Mouse (Mus musculus): ENCODE measurements around the gene Xlr4a. TPM values are rescaled to one million over a fixed set of nuclear protein-coding genes. Genes with fewer than 3 reads are reported as not detected.
"Not testable (repeated sequence)": the region's sequence is repeated elsewhere in the genome, so short reads cannot be mapped to it uniquely, and the experiment has no call there.

Xlr4a gene
- not detected for total RNA-seq (2021)
- long read RNA-seq, partial matches to known transcripts: 0 of 1 reads
- long read RNA-seq, other reads (novel, unspliced or antisense): 1 of 1 reads

DNA sequence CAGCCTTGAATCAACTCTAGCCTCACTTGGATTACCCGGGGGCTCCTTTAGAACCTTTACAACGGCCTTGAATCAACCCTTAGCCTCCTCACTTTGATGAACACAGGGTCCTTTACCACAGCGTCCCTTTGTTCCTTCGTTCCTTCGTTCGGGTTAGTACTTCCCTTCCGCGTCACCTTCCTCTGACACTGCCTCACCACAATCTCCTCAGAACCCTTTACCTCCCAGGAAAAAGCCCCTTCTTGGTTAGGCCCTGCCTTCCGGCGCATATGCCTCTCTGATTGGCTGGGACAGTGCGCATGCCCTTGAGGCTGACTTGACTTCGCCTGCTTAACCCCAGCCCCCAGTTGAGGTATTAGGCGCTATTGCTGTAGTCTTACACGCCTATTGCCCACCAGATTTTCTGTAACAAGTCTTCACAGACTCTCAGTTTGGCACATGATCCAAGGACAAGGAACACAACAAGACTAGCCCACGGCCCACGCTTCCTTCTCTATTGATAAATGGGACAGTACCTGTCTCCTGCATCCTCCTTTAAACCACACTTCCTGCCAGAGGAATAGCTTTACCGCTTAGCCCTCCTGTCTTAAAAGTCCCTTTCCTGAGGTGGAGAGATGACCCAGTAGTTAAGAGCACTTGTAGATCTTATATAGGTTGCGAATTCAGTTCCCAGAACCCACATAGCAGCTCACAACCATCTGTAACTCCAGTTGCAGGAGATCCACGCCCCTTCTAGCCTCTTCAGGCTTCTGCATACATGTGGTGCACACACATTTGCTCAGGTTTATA lies at the start of gene Xlr4a:
Gene Xlr4a, minus strand, starts transcription at position 212 of the 789 bp plus-strand sequence.
- DNase-seq (ENCODE audit: low spot score in 2 of 2): not testable (repeated sequence)

DNA sequence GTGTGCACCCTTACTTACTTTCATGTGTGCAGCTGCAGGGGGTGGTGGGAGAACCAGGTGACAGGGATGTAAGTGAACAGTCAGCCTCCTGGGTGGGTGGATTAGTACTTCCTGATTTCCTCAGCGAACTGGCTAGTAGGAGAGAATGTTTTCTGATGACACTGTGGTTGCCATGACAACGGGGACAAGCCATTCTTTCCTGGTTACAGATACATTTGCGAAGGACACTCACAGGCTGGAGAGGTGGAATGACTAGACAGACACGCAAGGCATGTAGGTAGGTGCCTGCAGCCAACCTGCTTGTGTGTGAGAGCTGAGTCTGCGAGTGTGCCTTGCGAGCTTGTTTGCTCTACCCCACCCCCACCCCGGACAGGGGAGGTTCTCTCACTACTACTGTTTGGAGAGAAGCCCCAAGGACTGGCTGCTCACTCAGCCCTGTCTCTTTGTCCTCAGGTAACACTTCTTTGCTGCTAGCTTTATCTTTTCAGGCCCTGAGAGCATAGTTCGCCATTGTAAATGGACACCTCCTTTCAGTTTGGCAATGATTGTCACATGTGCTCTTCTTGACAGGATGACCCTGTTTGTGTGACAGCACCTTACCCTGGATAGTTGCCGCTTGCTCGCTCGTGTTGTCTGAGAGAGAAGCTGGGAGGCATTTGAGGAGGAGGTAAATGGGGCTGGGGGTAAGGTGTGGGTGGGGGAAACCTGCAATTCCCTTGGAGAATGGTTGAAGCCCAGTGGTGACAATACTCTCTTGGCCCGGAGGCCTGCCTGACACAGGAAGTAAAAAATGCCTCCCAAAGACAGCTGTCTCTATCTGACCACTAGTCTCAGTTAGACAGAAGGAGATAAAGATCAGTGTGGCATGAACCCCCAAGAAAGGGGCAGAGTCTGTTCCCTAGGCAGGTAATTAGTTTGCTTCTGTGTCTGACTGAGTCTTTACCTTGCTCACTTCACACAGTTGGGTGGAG lies 40.9 kb upstream of the Xlr4a start:
- not testable (repeated sequence) for DNase-seq (ENCODE audit: low spot score in 2 of 2)

DNA sequence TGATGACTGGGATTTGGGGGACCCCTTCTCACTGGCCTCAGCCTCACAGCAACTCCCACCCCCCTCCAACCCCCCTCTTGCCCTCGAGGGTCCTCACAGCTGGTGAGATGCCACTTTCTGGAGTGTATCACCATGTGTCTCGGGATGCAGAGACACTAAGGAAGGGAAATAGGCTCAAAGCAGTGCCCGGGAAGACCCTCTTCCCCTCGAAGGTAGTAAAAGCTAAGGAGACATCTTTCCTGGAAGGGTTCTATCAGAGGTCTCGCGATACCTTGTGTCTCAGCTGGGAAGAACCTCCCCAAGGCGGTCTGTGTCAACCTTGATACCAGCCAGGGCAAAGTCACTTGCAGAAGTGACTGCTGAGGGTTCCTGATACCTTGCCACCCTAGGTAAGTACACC lies 34.5 kb upstream of the Xlr4a start, which contains the start of gene Gm14685:
Gene Gm14685, plus strand, starts transcription at position 301 of the 400 bp plus-strand sequence.
- not testable (repeated sequence) for DNase-seq (ENCODE audit: low spot score in 2 of 2)

DNA sequence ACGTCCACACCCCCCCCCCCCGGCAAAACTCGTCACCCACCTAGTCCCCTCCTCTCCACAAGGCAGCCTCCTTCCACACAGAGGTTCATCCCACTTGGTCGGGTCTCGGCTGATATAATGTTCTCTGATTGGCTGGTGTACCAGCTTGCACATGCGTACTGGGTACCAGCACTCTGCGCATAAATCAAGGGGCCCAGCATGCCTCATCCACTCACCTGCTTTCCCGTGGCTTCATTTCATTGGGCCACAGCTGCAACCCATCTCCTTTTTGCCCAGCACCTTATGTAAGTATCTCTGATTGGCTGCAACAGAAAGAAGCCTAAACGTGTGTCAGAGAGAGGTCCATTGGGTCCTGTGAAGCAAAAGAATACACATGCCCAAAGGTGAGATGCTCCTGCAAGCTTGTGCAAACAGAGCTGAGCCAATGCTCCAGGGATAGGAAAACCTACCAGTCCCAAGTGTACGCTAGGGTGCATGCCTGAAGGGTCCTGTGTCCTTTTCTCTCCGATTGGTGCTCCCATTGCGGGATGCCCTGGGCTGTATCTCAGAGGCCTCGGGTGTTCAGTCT lies 14.7 kb upstream of the Xlr4a start, which contains the start of gene Xlr3a:
Gene Xlr3a, minus strand, starts transcription at position 155 of the 568 bp plus-strand sequence.
- DNase-seq (ENCODE audit: low spot score in 2 of 2): not testable (repeated sequence)

- not testable (repeated sequence) for DNase-seq (ENCODE audit: low spot score in 2 of 2)
These were observed 15.4 kb downstream of the Xlr4a start for GRCm38 (mm10) chrX:73066765-73067312.

DNA sequence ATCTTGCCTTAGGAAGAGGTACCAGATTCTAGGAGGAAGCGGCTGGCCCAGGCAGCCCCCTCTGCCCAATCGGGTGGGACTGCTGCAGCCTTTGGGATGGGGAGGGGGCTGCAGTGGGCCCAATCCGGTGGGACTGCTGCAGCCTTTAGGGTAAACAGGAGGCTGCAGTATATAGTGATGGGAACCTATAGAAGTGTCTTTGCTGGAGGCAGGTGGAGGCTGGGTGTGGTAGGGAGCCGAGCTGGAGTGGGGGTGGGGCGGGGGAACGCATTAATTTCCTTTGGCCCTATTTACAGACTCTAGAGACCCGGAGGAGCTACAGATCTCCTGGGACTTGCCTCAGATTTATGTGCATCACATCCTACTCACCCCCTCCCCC lies 17.9 kb downstream of the Xlr4a start, which contains the start of gene Pnma3:
Gene Pnma3, plus strand, starts transcription at position 373 of the 379 bp plus-strand sequence.
- DNase-seq (ENCODE audit: low spot score in 2 of 2): no peak

- DNase-seq (ENCODE audit: low spot score in 2 of 2): peak in 1 of 2 experiments; percentile 44
These were observed 18.5 kb downstream of the Xlr4a start for GRCm38 (mm10) chrX:73063512-73064414.

GRCm38 (mm10) chrX:73062323-73062722 lies 20.0 kb downstream of the Xlr4a start:
- DNase-seq (ENCODE audit: low spot score in 2 of 2): no peak

DNA sequence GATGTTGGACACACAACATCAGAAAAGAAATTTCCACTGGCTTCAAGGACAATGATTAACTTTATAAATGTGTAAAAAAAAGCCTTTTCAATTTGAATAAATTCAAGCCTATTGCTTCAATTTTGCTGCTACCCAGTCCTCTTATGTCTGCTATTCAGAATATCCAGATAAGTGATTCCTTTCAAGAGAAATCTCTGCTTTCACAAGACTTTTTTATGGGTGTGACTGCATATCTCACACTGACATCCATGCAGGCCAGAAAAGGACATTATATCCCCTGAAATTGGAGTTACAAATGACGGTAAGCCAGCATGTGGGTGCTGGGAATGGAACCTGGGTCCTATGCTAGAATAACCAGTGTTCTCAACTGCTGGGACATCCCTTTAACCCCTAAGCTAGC lies 20.8 kb downstream of the Xlr4a start:
- DNase-seq (ENCODE audit: low spot score in 2 of 2): no peak

DNA sequence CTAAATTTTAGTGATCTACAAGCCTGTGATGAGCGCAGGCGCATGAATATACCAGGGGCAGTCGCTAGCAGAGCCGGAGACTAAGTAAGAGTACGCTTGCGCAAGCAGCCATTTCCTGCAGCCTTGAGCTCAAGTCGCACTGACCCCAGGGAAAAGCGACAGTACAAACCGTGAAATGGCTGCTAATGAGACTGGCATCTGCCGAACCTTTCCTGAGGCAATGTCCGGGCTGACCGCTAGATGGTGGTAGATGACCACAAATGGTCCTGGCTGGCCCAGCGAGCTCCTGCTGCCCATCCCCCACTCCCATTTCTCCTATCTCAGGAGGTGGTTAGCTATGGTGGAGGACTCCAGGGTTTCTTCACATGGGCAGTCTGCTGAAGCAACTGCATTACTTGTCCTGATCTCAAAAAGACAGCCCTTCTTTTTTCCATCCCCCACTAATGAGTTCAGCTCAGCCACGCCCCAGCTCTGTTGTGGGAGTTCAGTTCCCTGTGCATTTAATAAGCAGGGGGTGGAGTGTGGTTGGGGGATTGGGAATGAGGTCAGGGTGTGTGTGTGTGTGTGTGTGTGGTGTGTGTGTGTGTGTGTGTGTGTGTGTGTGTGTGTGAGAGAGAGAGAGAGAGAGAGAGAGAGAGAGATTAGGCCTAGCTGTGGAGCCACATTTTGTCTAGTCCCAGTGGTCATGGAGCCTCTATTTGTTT lies 28.3 kb downstream of the Xlr4a start:
- DNase-seq (ENCODE audit: low spot score in 2 of 2): peak; percentile 90 to 97

DNA sequence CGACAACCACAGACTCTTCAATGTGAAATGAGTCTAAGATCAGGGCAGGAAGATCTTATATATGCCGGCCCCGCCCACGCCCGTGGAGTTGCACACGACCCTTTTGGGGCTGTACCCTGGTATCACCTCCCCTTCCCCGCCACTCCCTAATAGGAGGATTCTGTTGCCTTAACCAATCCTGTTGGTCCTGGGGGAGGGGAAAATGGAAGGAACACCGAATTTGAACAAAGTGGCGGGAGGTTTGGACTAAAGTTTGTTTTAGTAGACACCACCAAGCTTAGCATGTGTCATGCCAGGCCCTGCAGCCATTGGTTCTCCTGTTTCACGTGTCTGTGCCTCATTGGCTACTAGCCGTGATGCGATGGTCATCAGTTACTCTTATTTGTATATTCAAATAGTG lies 42.6 kb downstream of the Xlr4a start:
- no peak for DNase-seq (ENCODE audit: low spot score in 2 of 2)

DNA sequence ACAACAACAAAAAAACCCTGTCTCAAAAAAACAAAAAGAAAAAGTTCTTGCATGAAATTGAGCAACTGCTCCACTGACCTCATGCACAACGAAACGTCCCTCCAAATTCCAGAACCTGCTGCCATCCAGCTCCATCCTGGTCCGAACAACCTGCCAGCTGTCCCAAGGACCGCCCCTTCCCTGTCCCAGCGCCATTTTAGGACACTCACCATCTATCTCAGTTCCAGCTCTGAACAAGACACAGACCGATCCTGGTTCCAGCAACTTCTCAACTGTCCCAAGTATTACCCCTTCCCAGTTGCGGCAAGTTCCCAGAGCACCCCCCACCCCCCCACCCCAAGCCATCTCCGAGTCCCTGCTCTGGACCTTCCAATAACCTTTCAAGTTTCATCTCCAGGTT lies 43.4 kb downstream of the Xlr4a start:
- DNase-seq (ENCODE audit: low spot score in 2 of 2): no peak

DNA sequence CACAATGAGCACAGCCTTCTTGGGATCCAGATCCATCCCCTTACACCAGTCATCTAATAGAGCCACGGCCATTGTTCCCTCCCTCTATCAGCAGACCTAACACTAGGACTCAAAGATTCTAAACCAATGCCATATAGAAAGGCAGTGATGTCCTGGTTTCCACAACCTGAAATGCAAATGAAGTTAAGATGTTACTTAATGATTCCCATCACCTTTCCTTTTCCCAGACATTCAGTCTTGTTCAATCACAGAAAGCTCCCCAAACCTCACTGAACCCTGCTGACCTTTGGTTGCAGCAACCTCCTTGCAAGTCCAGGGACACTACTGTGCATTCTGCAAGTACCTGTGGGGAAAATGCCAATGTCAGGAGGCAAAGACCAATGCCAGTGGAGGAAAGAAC lies 45.3 kb downstream of the Xlr4a start, which contains the start of gene Pnma5:
Gene Pnma5, minus strand, starts transcription at position 101 of the 400 bp plus-strand sequence.
- no peak for DNase-seq (ENCODE audit: low spot score in 2 of 2)

Other genes with a start within 250 kb of the Xlr4a start
- gene Cetn2, start 164.1 kb downstream of the Xlr4a start, total RNA-seq (2021): 10 to 100 TPM; 51.2 to 54.5 TPM
- 10 to 100 TPM; 18.3 to 23.5 TPM for gene Nsdhl, start 163.9 kb downstream of the Xlr4a start, total RNA-seq (2021)
- gene Zfp185, start 95.1 kb downstream of the Xlr4a start, total RNA-seq (2021): 1 to 10 TPM; 1.3 to 1.4 TPM
- under 1 TPM; 0.20 to 0.48 TPM for gene Pnma5, start 45.4 kb downstream of the Xlr4a start, total RNA-seq (2021)
- 10 to 100 TPM; 16.0 to 19.9 TPM for gene Pnma3, start 17.7 kb downstream of the Xlr4a start, total RNA-seq (2021)
- 1 to 10 TPM in 1 of 2 experiments, under 1 TPM in 1; 0.94 to 2.7 TPM for gene Xlr3a, start 14.6 kb upstream of the Xlr4a start, total RNA-seq (2021)
- gene Gm14685, start 34.6 kb upstream of the Xlr4a start, total RNA-seq (2021): 1 to 10 TPM; 2.3 to 3.2 TPM
- gene Xlr5b, start 66.3 kb upstream of the Xlr4a start, total RNA-seq (2021): not detected
- gene DXBay18, start 67.0 kb upstream of the Xlr4a start, total RNA-seq (2021): 1 to 10 TPM in 1 of 2 experiments, under 1 TPM in 1; 0.62 to 2.7 TPM
- not detected for gene Spin2d, start 94.5 kb upstream of the Xlr4a start, total RNA-seq (2021)
- 10 to 100 TPM in 1 of 2 experiments, under 1 TPM in 1; 0.69 to 14.7 TPM for gene Xlr3b, start 109.7 kb upstream of the Xlr4a start, total RNA-seq (2021)
- gene Xlr4b, start 131.9 kb upstream of the Xlr4a start, total RNA-seq (2021): 1 to 10 TPM in 1 of 2 experiments, not detected in 1; 1.2 TPM
- gene F8a, start 145.8 kb upstream of the Xlr4a start, total RNA-seq (2021): 10 to 100 TPM; 14.9 to 15.2 TPM
- gene Xlr4c, start 160.7 kb upstream of the Xlr4a start, total RNA-seq (2021): under 1 TPM in 1 of 2 experiments, not detected in 1; 0.86 TPM
- gene Xlr3c, start 182.9 kb upstream of the Xlr4a start, total RNA-seq (2021): not detected
- not detected for gene Xlr5a, start 210.5 kb upstream of the Xlr4a start, total RNA-seq (2021)
- gene Xlr5c, start 210.5 kb upstream of the Xlr4a start, total RNA-seq (2021): not detected

Measured in layer of hippocampus, adult 18-20 months (tissue).